Mouse (Mus musculus) heart, adult 9 months (tissue): ENCODE measurements around the gene Ubl5.

ENCODE experiments used
- DNase-seq, 2 experiments: peaks; one replicate each; pipeline ENCODE4 v3.0.0; 2022; ENCODE audit warnings: low spot score in 2 of 2

The Ubl5 gene

DNA sequence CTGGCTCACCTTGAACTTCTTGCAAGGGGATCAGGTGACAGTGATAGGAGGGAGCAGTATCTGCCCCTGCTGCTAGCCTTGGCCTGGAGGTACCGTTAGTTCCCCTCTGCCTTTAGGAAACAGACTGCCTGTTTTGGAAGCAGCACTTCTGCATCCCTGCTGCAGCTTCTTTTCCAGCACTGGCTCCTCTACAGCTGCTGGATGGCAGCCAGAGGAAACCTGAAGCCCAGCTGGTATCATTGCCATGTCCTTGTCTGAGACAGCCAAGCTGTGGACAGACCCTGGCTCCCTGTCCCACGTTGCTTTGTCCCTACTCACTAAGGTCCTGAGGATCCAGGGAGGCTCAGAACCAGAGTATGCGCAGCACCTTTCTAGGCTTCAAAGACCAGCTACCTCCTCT lies 14.9 kb downstream of the Ubl5 start:
- peak; percentile 54 to 59 for DNase-seq

DNA sequence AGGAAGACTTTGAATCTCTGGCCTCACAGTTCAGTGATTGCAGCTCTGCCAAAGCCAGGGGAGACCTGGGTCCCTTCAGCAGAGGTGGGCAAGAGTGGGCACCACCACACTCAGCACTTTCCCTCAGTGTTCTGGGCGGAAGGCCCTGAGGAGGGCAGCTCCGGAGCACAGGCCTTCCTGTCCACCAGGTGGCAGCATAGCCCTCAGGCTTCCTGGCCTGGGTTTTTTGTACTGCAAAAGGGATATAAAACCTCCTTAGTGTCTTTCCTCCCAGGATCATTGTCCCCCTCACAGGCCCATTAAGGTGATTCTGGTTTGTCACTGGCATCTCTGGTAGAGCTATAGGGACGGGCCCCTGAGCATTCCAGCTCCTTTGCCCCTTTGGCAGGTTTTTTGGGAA lies 19.6 kb downstream of the Ubl5 start:
- peak in 1 of 2 experiments; percentile 39 for DNase-seq

- DNase-seq: no peak
Observed at GRCm38 (mm10) chr9:20662874-20663273, 20.2 kb downstream of the Ubl5 start.

DNA sequence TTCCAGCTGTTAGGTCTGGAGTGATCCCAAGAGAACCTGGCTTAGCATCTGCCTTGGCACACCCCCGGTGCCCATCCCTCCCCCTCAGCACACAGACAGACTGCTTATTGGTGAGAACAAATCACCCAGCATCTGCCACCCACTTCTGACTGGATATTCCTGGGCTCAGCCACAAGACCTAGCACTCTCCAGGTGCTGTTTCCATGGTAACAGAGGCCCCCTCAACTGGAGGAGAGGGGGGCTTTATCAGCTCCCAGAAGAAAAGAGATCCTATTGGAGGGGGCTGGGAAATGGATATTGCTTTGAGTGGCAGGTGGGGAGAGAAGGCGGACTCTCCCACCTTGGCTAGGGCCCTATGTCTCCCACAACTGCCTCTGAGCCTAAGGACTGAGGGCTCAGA lies 21.3 kb downstream of the Ubl5 start:
- no peak for DNase-seq

DNA sequence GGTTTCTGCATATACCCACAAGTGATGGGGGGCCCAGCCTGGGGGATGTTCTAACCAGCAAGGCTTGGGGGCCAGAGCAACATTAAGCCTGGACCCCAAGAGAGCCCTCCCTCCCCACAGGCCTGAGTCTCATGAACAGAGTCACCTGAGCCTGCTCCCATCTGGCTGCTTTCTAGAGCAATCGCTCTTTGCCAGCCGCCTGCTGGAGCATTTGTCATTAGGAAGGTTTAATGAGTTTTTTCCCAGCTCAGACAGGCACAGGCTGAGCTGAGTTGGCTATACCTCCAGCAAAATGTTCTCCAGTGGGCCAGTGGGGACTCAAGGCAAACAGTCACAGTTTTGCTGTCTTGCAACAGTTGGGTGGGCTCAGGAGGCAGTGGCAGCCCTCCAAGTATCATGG lies 21.7 kb downstream of the Ubl5 start:
- no peak for DNase-seq

- DNase-seq: no peak
Observed at GRCm38 (mm10) chr9:20664982-20665637, 22.4 kb downstream of the Ubl5 start.

DNA sequence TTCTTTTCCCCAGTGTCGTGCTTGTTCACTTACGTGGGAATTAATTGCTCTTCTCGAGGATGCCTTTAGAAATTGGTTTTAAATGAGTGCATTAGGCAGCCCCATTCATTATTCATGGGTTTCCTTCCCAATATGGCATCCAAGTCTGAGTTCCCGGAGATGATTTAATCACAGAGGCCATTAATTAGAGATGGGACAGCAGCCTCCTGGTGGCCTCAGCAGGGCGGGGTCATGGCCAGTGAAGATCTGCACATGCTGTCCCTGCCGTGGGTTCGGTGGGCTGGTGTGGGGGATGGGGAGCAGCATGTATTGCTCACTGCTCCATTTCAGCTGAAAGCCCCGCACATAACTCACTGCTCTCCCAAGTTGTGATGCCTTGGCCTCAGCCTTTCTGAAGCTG lies 23.2 kb downstream of the Ubl5 start:
- DNase-seq: no peak

DNA sequence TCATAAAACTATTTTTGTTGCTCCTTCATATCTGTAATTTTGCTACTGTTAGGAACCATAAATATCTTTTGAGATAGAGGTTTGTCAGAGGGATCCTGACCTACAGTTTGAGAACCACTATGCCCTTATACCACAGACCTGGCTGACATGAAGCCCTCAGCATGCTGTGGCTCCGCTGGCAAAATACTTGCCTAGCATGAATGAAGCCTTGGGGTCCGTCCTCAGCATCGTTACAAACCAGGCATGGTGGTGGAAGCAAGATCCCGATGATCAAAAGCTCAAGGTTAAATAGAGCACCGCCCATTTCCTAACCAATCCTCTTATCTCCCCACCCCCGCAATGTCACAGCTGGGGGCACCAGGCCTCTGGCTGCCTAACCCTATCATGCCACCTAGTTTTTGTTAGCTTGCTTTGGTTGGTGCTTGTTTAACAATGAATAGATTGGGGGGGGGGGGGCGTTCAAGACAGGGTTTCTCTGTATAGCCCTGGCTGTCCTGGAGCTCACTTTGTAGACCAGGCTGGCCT lies 23.9 kb downstream of the Ubl5 start:
- DNase-seq: no peak

DNA sequence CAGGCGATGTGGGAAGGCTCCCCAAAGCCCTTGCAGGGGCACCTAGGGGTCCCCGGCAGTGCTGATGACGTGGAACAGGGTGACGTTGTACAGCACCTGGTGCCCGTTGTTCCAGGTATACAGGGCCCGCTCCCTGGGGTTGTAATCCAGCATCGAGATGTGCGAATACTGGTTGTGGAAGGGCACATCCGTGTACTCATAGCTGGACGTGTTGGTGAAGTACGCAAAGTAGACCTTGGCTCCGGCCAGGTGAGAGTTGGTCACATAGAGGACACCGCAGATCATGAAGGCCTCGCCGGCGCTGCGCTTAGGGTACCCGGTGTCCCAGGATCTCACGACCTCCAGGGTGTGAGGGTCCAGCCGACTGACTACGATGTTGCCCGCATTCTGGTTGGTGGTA lies 25.4 kb downstream of the Ubl5 start:
- DNase-seq: no peak

DNA sequence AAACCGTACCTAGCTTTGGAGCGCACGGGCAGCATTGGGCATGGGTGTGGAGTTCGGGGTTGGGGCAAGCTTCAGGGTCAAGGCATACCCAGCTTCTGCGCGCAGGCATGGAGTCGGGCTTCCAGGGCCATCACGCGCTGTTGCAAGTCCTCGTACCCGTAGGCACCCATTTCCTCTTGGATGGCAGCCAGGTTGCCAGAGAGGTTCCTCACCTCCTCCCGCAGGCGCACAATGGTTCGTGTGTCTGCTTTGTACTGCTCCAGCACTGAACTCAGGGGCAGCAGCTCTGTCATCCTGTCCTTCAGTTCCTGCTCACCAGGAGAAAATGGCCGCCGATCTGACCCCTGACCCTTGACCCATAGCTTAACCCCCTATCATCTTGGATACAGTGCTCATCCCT lies 29.4 kb downstream of the Ubl5 start:
- DNase-seq: no peak

DNA sequence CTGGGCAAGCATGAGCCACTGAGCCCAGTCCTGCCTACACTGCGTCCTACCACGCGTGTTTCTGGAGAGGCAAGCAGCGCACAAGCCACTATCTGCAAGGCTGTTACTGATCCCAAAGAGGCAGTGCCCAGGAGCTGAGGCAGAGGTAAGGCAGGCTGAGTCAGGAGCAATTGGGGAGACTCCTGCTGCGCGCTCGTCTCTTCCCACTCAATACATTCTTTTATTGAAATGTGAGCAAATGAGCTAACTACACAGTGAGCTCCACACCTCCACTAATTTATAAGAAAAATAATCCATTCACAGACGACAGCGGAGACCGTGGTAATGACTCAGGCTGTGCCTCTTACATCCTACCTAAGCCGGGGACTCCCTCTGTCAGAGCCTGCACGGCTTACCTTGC lies 35.2 kb downstream of the Ubl5 start:
- DNase-seq: no peak

- DNase-seq: no peak
Observed at GRCm38 (mm10) chr9:20680378-20680958, 37.8 kb downstream of the Ubl5 start.

GRCm38 (mm10) chr9:20681546-20682388 lies 39.1 kb downstream of the Ubl5 start:
- DNase-seq: no peak

GRCm38 (mm10) chr9:20682389-20682722 lies 39.7 kb downstream of the Ubl5 start:
- no peak for DNase-seq

- peak in 1 of 2 experiments; percentile 13 for DNase-seq
Observed at GRCm38 (mm10) chr9:20685081-20685861, 42.6 kb downstream of the Ubl5 start.

- DNase-seq: no peak
Observed at GRCm38 (mm10) chr9:20689403-20689802, 46.7 kb downstream of the Ubl5 start.

- no peak for DNase-seq
Observed at GRCm38 (mm10) chr9:20689913-20690312, 47.2 kb downstream of the Ubl5 start.

GRCm38 (mm10) chr9:20690449-20690848 lies 47.8 kb downstream of the Ubl5 start:
- peak in 1 of 2 experiments; percentile 7 for DNase-seq

GRCm38 (mm10) chr9:20692863-20693262 lies 50.2 kb downstream of the Ubl5 start:
- no peak for DNase-seq

GRCm38 (mm10) chr9:20694721-20695235 lies 52.1 kb downstream of the Ubl5 start:
- no peak for DNase-seq

- DNase-seq: no peak
Observed at GRCm38 (mm10) chr9:20696107-20696712, 53.5 kb downstream of the Ubl5 start.
